Mouse (Mus musculus) liver, embryonic 14.5 days (tissue): ENCODE measurements around the gene Slc12a9.

Experiments used
- CTCF ChIP-seq: IDR thresholded peaks from 2 replicates; pipeline ENCODE4 v1.5.1; 2016; ENCODE audit warnings: antibody characterized with exemption, low read depth, control low read depth
- EP300 ChIP-seq: IDR thresholded peaks from 2 replicates; pipeline ENCODE4 v1.6.1; 2016; ENCODE audit warnings: antibody characterized with exemption, low read depth

- TF ChIP-seq CTCF (peak; percentile 39), EP300 (no peak)
Observed at GRCm38 (mm10) chr5:137293282-137293681, 40.1 kb downstream of the Slc12a9 start.
